Mouse (Mus musculus) testis, adult 2 months (tissue): ENCODE results near the gene Dbndd1.
"Not testable (repeated sequence)": the region's sequence is repeated elsewhere in the genome, so short reads cannot be mapped to it uniquely, and the experiment has no call there.

Experiments
- CTCF ChIP-seq: fragments of 200-500 bp; IDR thresholded peaks from 2 replicates; pipeline ENCODE4 v1.5.1; 2012; ENCODE audit warnings: low read depth, mild to moderate bottlenecking, inconsistent platforms, low read length, moderate library complexity; ENCODE audit not compliant: control insufficient read depth, insufficient read depth, insufficient replicate concordance
- POLR2A ChIP-seq: fragments of 200-500 bp; IDR thresholded peaks from 2 replicates; pipeline ENCODE4 v1.6.1; 2012; ENCODE audit warnings: low read depth, mild to moderate bottlenecking, inconsistent platforms, low read length, moderate library complexity; ENCODE audit not compliant: control insufficient read depth

- TF ChIP-seq POLR2A, CTCF: not testable (repeated sequence)
Measured at GRCm38 (mm10) chr8:123472991-123473390, 42.3 kb downstream of the Dbndd1 start.
